Mouse (Mus musculus): Measurements from ENCODE around the gene Gar1. TPM values are rescaled to one million over a fixed set of nuclear protein-coding genes. Genes with fewer than 3 reads are reported as not detected.

Gar1 gene
- total RNA-seq, 2 experiments from 2014 or later, result 27.0 to 34.6 TPM

DNA sequence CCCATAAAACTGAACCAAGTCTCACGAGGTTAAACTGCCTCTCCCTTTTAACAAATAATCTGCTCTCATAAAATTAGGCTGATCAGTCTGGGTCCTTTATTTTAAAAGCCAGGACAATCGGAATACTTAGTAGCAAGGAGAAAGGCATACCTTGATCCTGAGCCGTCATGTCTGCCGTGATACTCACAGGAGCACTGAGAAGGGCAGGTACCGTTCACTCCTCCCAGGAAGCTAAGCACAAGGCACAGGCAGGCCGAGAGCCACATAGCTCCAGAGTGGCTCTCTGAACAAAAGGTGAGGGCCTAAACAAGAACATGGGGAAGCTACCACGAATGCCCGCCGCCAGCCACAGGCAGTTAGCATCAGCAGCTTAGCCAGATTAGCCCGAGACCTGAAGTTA, 27.4 kb downstream of the Gar1 start, which contains the start of gene Lrit3:
Lrit3 (minus strand) TSS at position 266 of the 400 bp plus-strand sequence.
- no peak for DNase-seq

- no peak for DNase-seq
Observed at GRCm38 (mm10) chr3:129799011-129799410, 32.2 kb downstream of the Gar1 start.

DNA sequence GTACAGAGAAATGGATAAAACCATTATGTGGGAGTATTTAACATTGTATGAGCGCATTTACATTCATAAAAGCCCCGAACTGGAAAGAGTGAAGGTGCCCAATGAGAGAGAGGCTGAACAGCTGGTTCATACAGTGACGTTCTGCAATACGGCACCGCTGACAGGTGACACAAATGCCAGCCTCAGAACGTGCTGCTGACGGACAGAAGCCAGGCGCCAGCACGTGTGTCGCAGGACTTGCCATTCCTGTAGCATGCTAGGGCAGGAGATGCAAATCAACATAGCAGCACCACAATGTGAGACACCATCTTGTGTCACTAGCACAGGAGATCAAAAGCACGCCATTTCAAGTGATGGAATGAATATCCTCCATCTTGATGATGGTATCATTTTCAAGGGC, 32.6 kb downstream of the Gar1 start:
- no peak for DNase-seq

DNA sequence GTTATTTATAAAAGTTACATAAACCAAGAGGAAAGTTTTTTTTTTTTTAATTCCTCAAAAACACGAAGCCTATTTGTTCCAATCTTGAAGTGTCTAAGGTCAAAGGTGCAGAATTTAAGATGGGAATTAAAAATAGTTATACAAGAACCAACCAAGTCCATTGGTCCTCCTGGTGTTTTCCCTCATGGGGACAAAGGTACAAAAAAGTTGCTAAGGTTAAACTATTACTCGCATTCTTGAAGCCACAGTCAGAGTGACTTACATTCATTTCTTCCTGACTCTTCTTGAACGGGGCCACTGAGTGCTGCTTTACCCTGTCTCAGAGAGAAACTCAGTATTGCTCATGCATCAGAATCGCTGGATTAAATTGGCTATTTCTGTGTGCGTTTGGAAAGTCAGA, 33.9 kb downstream of the Gar1 start:
- DNase-seq, result no peak

DNA sequence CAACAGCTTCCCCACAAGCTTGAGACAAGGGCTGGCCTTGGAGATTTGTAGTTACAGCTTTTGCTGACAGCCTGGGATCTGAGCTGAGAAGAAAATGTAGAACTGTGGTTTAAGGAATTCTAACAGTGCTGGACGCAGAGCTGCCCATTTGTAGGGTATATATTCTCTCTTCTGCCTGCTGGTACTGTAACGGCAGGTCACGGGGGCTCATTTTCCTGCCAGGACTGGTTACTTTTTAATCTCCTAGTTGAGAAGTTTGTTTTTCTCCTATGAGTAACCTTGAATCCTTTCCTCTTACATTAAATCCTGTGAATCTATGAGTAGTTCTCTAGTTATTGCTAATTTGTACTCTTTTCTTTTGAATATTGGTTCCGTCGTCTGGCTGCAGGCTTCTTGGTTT, 37.4 kb downstream of the Gar1 start:
- DNase-seq, result no peak

DNA sequence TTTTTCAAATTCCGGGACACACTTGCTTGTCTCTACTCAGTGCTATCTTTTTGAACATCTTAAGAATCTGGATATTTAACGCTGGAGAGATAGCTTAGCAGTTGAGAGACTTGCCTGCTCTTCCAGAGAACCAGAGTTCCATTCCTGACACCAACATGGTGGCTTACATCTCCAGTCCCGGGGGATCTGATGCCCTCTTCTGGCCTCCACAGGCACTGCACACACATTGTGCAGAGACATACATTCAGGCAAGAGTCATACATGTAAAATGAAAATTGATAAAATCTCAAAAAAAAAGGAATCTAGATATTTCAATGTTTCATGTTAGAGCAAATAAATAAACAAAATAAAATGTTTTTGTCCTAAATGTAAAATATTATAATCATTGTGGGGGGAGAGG, 48.5 kb downstream of the Gar1 start:
- no peak for DNase-seq

DNA sequence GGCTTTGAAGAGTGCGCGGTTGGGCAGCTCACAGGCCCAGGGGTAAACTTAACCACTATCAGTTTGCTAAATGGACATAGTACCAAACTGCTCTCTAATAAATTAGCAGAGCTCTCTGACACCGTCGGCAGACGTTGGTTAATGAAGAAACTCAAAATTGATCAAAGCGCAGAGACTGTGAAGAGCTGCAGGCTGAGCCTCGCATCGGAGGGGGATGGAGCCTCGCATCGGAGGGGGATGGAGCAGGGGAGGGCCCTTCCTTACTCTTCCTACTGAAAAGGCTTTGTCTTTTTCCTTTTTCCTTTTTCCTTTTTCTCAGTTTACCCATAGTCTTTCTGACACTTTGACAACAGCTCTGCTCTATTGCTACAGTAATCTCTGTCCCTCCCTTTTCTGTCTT, 49.8 kb downstream of the Gar1 start:
- DNase-seq, result no peak

Other genes with a start within 250 kb of the Gar1 start
- 10 to 100 TPM; 23.2 to 32.1 TPM for gene Egf, start 76.1 kb downstream of the Gar1 start, total RNA-seq (2021)
- not detected for gene Lrit3, start 27.4 kb downstream of the Gar1 start, total RNA-seq (2021)
- under 1 TPM; 0.07 to 0.27 TPM for gene Rrh, start 8.8 kb downstream of the Gar1 start, total RNA-seq (2021)
- gene Cfi, start 4.5 kb upstream of the Gar1 start, total RNA-seq (2021), result under 1 TPM in 1 of 2 experiments, not detected in 1; 0.47 TPM
- 10 to 100 TPM; 18.4 to 22.9 TPM for gene Pla2g12a, start 47.2 kb upstream of the Gar1 start, total RNA-seq (2021)
- 1 to 10 TPM; 5.6 to 8.2 TPM for gene Casp6, start 70.0 kb upstream of the Gar1 start, total RNA-seq (2021)
- 1 to 10 TPM in 1 of 2 experiments, under 1 TPM in 1; 0.95 to 1.2 TPM for gene Mcub, start 138.8 kb upstream of the Gar1 start, total RNA-seq (2021)
- 10 to 100 TPM; 21.4 to 33.1 TPM for gene Sec24b, start 230.2 kb upstream of the Gar1 start, total RNA-seq (2021)